Mouse (Mus musculus): ENCODE measurements around the gene Olfr1052. TPM values are rescaled to one million over a fixed set of nuclear protein-coding genes. Genes with fewer than 3 reads are reported as not detected.

Gene Olfr1052
- not detected for polyA plus RNA-seq (2014; fragmentation: Illumina TruSeq; extraction: RNeasy Lipid Tissue Mini Kit (QIAGEN cat#74804); ENCODE audit: low read depth, low replicate concordance)

DNA sequence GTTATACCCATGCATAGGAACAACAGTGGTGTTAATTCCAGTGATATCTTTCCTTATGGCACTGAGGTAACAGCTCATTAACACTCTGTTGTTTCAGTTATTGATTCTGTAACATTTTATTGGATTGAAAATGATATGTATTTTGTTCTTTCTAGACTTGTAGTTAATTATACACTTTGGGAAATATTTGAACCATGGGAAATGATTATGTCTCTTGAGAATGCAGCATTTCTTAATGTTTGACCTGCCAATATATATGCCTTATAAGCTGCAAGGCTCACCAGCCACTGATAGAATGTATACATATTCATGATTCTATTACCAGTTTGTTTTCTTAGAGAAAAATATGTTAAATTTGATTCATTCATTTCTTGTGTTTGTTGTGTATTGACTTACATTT is at the start of gene Olfr1052:
Gene Olfr1052 (plus strand): TSS at position 301 of the 400 bp plus-strand sequence.

DNA sequence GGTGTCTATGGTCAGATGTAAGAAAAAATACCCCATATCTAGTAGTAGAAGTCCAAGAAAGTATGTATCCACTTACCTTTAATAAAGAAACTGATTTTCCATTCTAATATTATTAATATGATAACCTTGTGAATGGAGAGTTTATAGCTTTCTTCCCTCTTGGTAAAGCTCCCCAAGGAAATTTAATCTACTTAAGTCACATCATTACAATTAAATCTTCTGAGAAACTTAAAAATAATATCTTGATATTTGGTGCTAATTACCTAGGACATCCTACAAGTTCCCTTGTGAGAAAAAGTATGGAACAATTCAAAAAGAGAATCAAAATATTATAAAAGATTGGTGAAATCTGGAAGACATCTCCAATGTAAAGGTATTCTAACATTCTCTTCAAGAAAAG is 34.0 kb upstream of the Olfr1052 start, which contains the start of gene Olfr1049:
Gene Olfr1049 (minus strand): TSS at position 101 of the 400 bp plus-strand sequence.

GRCm38 (mm10) chr2:86278988-86279387 is 13.3 kb upstream of the Olfr1052 start, which contains the start of gene Olfr1051:
Gene Olfr1051, minus strand, starts transcription at chr2:86279088.

DNA sequence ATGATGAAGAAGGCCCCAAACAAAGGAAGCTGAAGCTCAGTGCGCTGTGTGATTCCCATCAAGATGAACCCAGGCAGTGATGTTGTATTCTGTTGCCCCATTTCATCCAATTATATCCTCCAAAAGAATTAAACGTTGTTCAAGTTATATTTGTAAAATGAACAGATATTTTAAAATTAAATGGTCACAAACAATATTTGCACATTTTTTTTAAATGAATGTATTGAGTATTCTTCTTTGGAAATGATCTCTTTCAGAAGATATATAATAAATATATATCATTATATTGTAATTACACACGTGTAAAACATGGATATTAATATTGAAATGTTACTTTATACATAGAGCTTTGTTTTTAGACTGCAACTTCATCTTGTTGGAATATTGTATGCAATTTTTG is 22.9 kb downstream of the Olfr1052 start, which contains the start of gene Olfr1053:
Gene Olfr1053 (minus strand): TSS at position 101 of the 400 bp plus-strand sequence.

GRCm38 (mm10) chr2:86335333-86335732 is 43.1 kb downstream of the Olfr1052 start, which contains the start of gene Olfr1054:
Gene Olfr1054, minus strand, starts transcription at chr2:86335433.

Other genes with a start within 250 kb of the Olfr1052 start
- gene Olfr1034, start 246.6 kb upstream of the Olfr1052 start, polyA plus RNA-seq (2014; fragmentation: Illumina TruSeq; extraction: RNeasy Lipid Tissue Mini Kit (QIAGEN cat#74804); ENCODE audit: low read depth, low replicate concordance): 0.11 TPM
- not detected for gene Olfr1036, start 218.5 kb upstream of the Olfr1052 start, polyA plus RNA-seq (2014; fragmentation: Illumina TruSeq; extraction: RNeasy Lipid Tissue Mini Kit (QIAGEN cat#74804); ENCODE audit: low read depth, low replicate concordance)
- gene Olfr1037, start 205.1 kb upstream of the Olfr1052 start, polyA plus RNA-seq (2014; fragmentation: Illumina TruSeq; extraction: RNeasy Lipid Tissue Mini Kit (QIAGEN cat#74804); ENCODE audit: low read depth, low replicate concordance): 0.15 TPM
- gene Olfr1039, start 156.5 kb upstream of the Olfr1052 start, polyA plus RNA-seq (2014; fragmentation: Illumina TruSeq; extraction: RNeasy Lipid Tissue Mini Kit (QIAGEN cat#74804); ENCODE audit: low read depth, low replicate concordance): not detected
- gene Olfr1040, start 145.7 kb upstream of the Olfr1052 start, polyA plus RNA-seq (2014; fragmentation: Illumina TruSeq; extraction: RNeasy Lipid Tissue Mini Kit (QIAGEN cat#74804); ENCODE audit: low read depth, low replicate concordance): not detected
- not detected for gene Olfr1042, start 130.6 kb upstream of the Olfr1052 start, polyA plus RNA-seq (2014; fragmentation: Illumina TruSeq; extraction: RNeasy Lipid Tissue Mini Kit (QIAGEN cat#74804); ENCODE audit: low read depth, low replicate concordance)
- not detected for gene Olfr1043, start 124.9 kb upstream of the Olfr1052 start, polyA plus RNA-seq (2014; fragmentation: Illumina TruSeq; extraction: RNeasy Lipid Tissue Mini Kit (QIAGEN cat#74804); ENCODE audit: low read depth, low replicate concordance)
- not detected for gene Olfr1044, start 114.6 kb upstream of the Olfr1052 start, polyA plus RNA-seq (2014; fragmentation: Illumina TruSeq; extraction: RNeasy Lipid Tissue Mini Kit (QIAGEN cat#74804); ENCODE audit: low read depth, low replicate concordance)
- not detected for gene Olfr52, start 106.8 kb upstream of the Olfr1052 start, polyA plus RNA-seq (2014; fragmentation: Illumina TruSeq; extraction: RNeasy Lipid Tissue Mini Kit (QIAGEN cat#74804); ENCODE audit: low read depth, low replicate concordance)
- not detected for gene Olfr1045, start 89.4 kb upstream of the Olfr1052 start, polyA plus RNA-seq (2014; fragmentation: Illumina TruSeq; extraction: RNeasy Lipid Tissue Mini Kit (QIAGEN cat#74804); ENCODE audit: low read depth, low replicate concordance)
- not detected for gene Olfr1046, start 73.1 kb upstream of the Olfr1052 start, polyA plus RNA-seq (2014; fragmentation: Illumina TruSeq; extraction: RNeasy Lipid Tissue Mini Kit (QIAGEN cat#74804); ENCODE audit: low read depth, low replicate concordance)
- not detected for gene Olfr1047, start 61.1 kb upstream of the Olfr1052 start, polyA plus RNA-seq (2014; fragmentation: Illumina TruSeq; extraction: RNeasy Lipid Tissue Mini Kit (QIAGEN cat#74804); ENCODE audit: low read depth, low replicate concordance)
- gene Olfr1048, start 52.2 kb upstream of the Olfr1052 start, polyA plus RNA-seq (2014; fragmentation: Illumina TruSeq; extraction: RNeasy Lipid Tissue Mini Kit (QIAGEN cat#74804); ENCODE audit: low read depth, low replicate concordance): not detected
- not detected for gene Olfr1049, start 34.1 kb upstream of the Olfr1052 start, polyA plus RNA-seq (2014; fragmentation: Illumina TruSeq; extraction: RNeasy Lipid Tissue Mini Kit (QIAGEN cat#74804); ENCODE audit: low read depth, low replicate concordance)
- not detected for gene Olfr1051, start 13.4 kb upstream of the Olfr1052 start, polyA plus RNA-seq (2014; fragmentation: Illumina TruSeq; extraction: RNeasy Lipid Tissue Mini Kit (QIAGEN cat#74804); ENCODE audit: low read depth, low replicate concordance)
- gene Olfr1053, start 22.8 kb downstream of the Olfr1052 start, polyA plus RNA-seq (2014; fragmentation: Illumina TruSeq; extraction: RNeasy Lipid Tissue Mini Kit (QIAGEN cat#74804); ENCODE audit: low read depth, low replicate concordance): not detected
- gene Olfr1054, start 43.0 kb downstream of the Olfr1052 start, polyA plus RNA-seq (2014; fragmentation: Illumina TruSeq; extraction: RNeasy Lipid Tissue Mini Kit (QIAGEN cat#74804); ENCODE audit: low read depth, low replicate concordance): not detected
- gene Olfr1055, start 57.8 kb downstream of the Olfr1052 start, polyA plus RNA-seq (2014; fragmentation: Illumina TruSeq; extraction: RNeasy Lipid Tissue Mini Kit (QIAGEN cat#74804); ENCODE audit: low read depth, low replicate concordance): not detected
- not detected for gene Olfr1056, start 70.0 kb downstream of the Olfr1052 start, polyA plus RNA-seq (2014; fragmentation: Illumina TruSeq; extraction: RNeasy Lipid Tissue Mini Kit (QIAGEN cat#74804); ENCODE audit: low read depth, low replicate concordance)
- not detected for gene Olfr1057, start 85.9 kb downstream of the Olfr1052 start, polyA plus RNA-seq (2014; fragmentation: Illumina TruSeq; extraction: RNeasy Lipid Tissue Mini Kit (QIAGEN cat#74804); ENCODE audit: low read depth, low replicate concordance)
- not detected for gene Olfr1058, start 96.1 kb downstream of the Olfr1052 start, polyA plus RNA-seq (2014; fragmentation: Illumina TruSeq; extraction: RNeasy Lipid Tissue Mini Kit (QIAGEN cat#74804); ENCODE audit: low read depth, low replicate concordance)
- gene Olfr1061, start 121.6 kb downstream of the Olfr1052 start, polyA plus RNA-seq (2014; fragmentation: Illumina TruSeq; extraction: RNeasy Lipid Tissue Mini Kit (QIAGEN cat#74804); ENCODE audit: low read depth, low replicate concordance): not detected
- not detected for gene Olfr1062, start 134.3 kb downstream of the Olfr1052 start, polyA plus RNA-seq (2014; fragmentation: Illumina TruSeq; extraction: RNeasy Lipid Tissue Mini Kit (QIAGEN cat#74804); ENCODE audit: low read depth, low replicate concordance)
- not detected for gene Olfr1065, start 158.1 kb downstream of the Olfr1052 start, polyA plus RNA-seq (2014; fragmentation: Illumina TruSeq; extraction: RNeasy Lipid Tissue Mini Kit (QIAGEN cat#74804); ENCODE audit: low read depth, low replicate concordance)
- gene Olfr1066, start 163.8 kb downstream of the Olfr1052 start, polyA plus RNA-seq (2014; fragmentation: Illumina TruSeq; extraction: RNeasy Lipid Tissue Mini Kit (QIAGEN cat#74804); ENCODE audit: low read depth, low replicate concordance): not detected
- gene Olfr228, start 194.9 kb downstream of the Olfr1052 start, polyA plus RNA-seq (2014; fragmentation: Illumina TruSeq; extraction: RNeasy Lipid Tissue Mini Kit (QIAGEN cat#74804); ENCODE audit: low read depth, low replicate concordance): not detected
- not detected for gene Olfr1076, start 216.0 kb downstream of the Olfr1052 start, polyA plus RNA-seq (2014; fragmentation: Illumina TruSeq; extraction: RNeasy Lipid Tissue Mini Kit (QIAGEN cat#74804); ENCODE audit: low read depth, low replicate concordance)

Data from testis, adult 10 weeks (tissue).